ENCODE assay signal across 8 mouse cellular contexts in the genomic region with DNA sequence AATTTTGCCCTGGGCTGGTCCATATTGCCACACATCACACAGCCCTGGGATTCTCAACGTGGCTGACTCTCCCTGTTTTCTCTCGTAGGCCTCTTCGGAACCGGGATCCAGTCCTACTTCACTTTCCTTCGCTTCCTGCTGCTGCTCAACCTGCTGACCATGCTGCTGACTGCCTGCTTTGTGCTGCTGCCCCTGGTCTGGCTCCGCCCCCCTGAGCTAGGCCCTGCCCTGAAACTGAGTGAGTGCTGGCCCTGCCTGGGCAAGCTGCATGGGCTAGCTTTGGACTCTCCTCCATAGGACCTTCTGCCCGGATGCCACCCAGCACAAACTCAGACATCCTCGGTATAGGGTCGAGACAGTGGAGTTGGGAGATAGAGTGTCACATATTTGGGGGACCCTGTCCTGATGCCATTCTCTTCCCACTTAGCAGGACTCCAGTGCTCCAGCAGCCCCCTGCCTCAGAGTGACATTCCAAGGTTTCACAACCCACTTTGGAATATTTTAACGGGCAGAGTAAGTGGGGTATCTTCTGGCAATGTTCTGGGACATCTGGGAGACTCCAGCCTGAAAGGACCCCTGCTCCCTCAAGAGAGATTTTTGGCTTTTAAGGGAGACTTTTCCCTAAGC. TPM values are rescaled to one million over a fixed set of nuclear protein-coding genes. Genes with fewer than 3 reads are reported as not detected.
DNase-seq lines count a peak whose midpoint lies in the region; ATAC-seq lines count a peak whose summit lies in the region.

No protein-coding gene starts in this region.

- no peaks in the 10 kb centered on the region for H3K36me3 ChIP-seq in hindbrain, embryonic 16.5 days (ENCODE audit: control insufficient read depth, insufficient read depth, low read length)
- peaks cover 50% of the 10 kb centered on the region for H3K36me3 ChIP-seq in liver, embryonic 13.5 days

- H3K9me3 ChIP-seq in hindbrain, embryonic 16.5 days (ENCODE audit: control insufficient read depth, low read length) = no peaks in the 10 kb centered on the region
- no peaks in the 10 kb centered on the region for H3K9me3 ChIP-seq in liver, embryonic 13.5 days (replicated peaks)

- peak overlapping the region; percentile 55; the same call in 1 of the 2 replicates for H3K9ac ChIP-seq in hindbrain, embryonic 16.5 days (ENCODE audit: low read depth, low read length)
- peak overlapping the region; percentile 97 for H3K9ac ChIP-seq in liver, embryonic 13.5 days

- peak; percentile 32 for DNase-seq in Muller cell, postnatal 12 days (ENCODE audit: inconsistent ontology term)
- peak; percentile 73 for DNase-seq in liver, embryonic 13.5 days
- DNase-seq in retina, postnatal 1 day = peak; percentile 41
- no peak for DNase-seq in layer of hippocampus, adult 11-12 months (ENCODE audit: low spot score)
- no peak for DNase-seq in urinary bladder, postnatal 36 days (ENCODE audit: low spot score in 2 of 2)

- H3K27ac ChIP-seq in hindbrain, embryonic 16.5 days (ENCODE audit: low read depth, low read length) = no peak overlapping the region; the same call in 1 of the 2 replicates
- H3K27ac ChIP-seq in liver, embryonic 13.5 days = peak overlapping the region; percentile 100

- ATAC-seq in erythroid progenitor cell, adult 5-6 weeks (replicated peaks; ENCODE audit: low FRiP score, poor library complexity, severe bottlenecking) = peak; percentile 37
- ATAC-seq in hindbrain, embryonic 16.5 days = no peak
- peak; percentile 19 for ATAC-seq in liver, embryonic 13.5 days (ENCODE audit: low read depth)
- ATAC-seq in inflammation-experienced regulatory T-cells, adult 6 months = no peak

- no peak overlapping the region for H3K4me3 ChIP-seq in hindbrain, embryonic 16.5 days (ENCODE audit: low read length)
- H3K4me3 ChIP-seq in liver, embryonic 13.5 days (replicated peaks) = peak overlapping the region; percentile 96

- H3K27me3 ChIP-seq in hindbrain, embryonic 16.5 days (replicated peaks; ENCODE audit: control insufficient read depth, insufficient read depth, low read length) = peaks cover 19% of the 10 kb centered on the region
- no peaks in the 10 kb centered on the region for H3K27me3 ChIP-seq in liver, embryonic 13.5 days

- WGBS in hindbrain, embryonic 16.5 days = 44% methylated on average over 10 of the region's 10 CpGs
- 37% methylated on average over 10 of the region's 10 CpGs for WGBS in liver, embryonic 13.5 days (ENCODE audit: insufficient replicate concordance)

- H3K4me2 ChIP-seq in hindbrain, embryonic 16.5 days (ENCODE audit: low read length) = peak overlapping the region; percentile 52; the same call in 1 of the 2 replicates
- peak overlapping the region; percentile 98 for H3K4me2 ChIP-seq in liver, embryonic 13.5 days

- H3K4me1 ChIP-seq in hindbrain, embryonic 16.5 days (ENCODE audit: control insufficient read depth, insufficient read depth, low read depth, low read length) = peaks cover 31% of the 10 kb centered on the region
- peaks cover 61% of the 10 kb centered on the region for H3K4me1 ChIP-seq in liver, embryonic 13.5 days (replicated peaks)

RNA-seq across cellular contexts. Expression of gene Tmc6, which starts 1.8 kb away (rescaled TPM):
- 478 and 628 TPM in 2 replicates for total RNA-seq in erythroid progenitor cell, adult 5-6 weeks (2015; ENCODE audit: low replicate concordance)
- total RNA-seq in erythroid progenitor cell, adult 5-6 weeks (2017; ENCODE audit: low replicate concordance) = 151 and 353 TPM in 2 replicates
- 6.4 and 6.6 TPM in 2 replicates for polyA plus RNA-seq in hindbrain, embryonic 16.5 days (2015; fragmentation: Nextera tagmentation; extraction: Ambion mirVana)
- polyA plus RNA-seq in liver, embryonic 13.5 days (2015; fragmentation: Nextera tagmentation; extraction: Ambion mirVana) = 53.0 and 53.7 TPM in 2 replicates
- polyA plus RNA-seq in inflammation-experienced regulatory T-cells, adult 6 months (2017; shearing (Covaris generic)) = 100 to 1,000 TPM in 2 of 3 experiments, 10 to 100 TPM in 1; 90.7 to 159 (median 116) TPM

RNA-seq across cellular contexts. Expression of gene Tmc8, which starts 1.9 kb away (rescaled TPM):
- total RNA-seq in erythroid progenitor cell, adult 5-6 weeks (2015; ENCODE audit: low replicate concordance) = 107 and 113 TPM in 2 replicates
- 60.6 and 72.4 TPM in 2 replicates for total RNA-seq in erythroid progenitor cell, adult 5-6 weeks (2017; ENCODE audit: low replicate concordance)
- 0.76 and 1.0 TPM in 2 replicates for polyA plus RNA-seq in hindbrain, embryonic 16.5 days (2015; fragmentation: Nextera tagmentation; extraction: Ambion mirVana)
- 16.0 and 16.2 TPM in 2 replicates for polyA plus RNA-seq in liver, embryonic 13.5 days (2015; fragmentation: Nextera tagmentation; extraction: Ambion mirVana)
- 10 to 100 TPM; 32.9 to 40.0 (median 39.0) TPM for polyA plus RNA-seq in inflammation-experienced regulatory T-cells, adult 6 months (2017; shearing (Covaris generic))

RNA-seq across cellular contexts. Expression of gene 6030468B19Rik, which starts 13.7 kb away (rescaled TPM):
- 82.6 and 84.3 TPM in 2 replicates for total RNA-seq in erythroid progenitor cell, adult 5-6 weeks (2015; ENCODE audit: low replicate concordance)
- total RNA-seq in erythroid progenitor cell, adult 5-6 weeks (2017; ENCODE audit: low replicate concordance) = 23.8 and 25.8 TPM in 2 replicates
- not detected in 2 replicates for polyA plus RNA-seq in hindbrain, embryonic 16.5 days (2015; fragmentation: Nextera tagmentation; extraction: Ambion mirVana)
- polyA plus RNA-seq in liver, embryonic 13.5 days (2015; fragmentation: Nextera tagmentation; extraction: Ambion mirVana) = 78.8 and 85.7 TPM in 2 replicates
- polyA plus RNA-seq in inflammation-experienced regulatory T-cells, adult 6 months (2017; shearing (Covaris generic)) = 1 to 10 TPM in 2 of 3 experiments, under 1 TPM in 1; 0.57 to 1.3 (median 1.3) TPM

RNA-seq across cellular contexts. Expression of gene Gm20708, which starts 25.7 kb away (rescaled TPM):
- total RNA-seq in erythroid progenitor cell, adult 5-6 weeks (2015; ENCODE audit: low replicate concordance) = 72.1 and 80.7 TPM in 2 replicates
- 3.4 and 18.5 TPM in 2 replicates for total RNA-seq in erythroid progenitor cell, adult 5-6 weeks (2017; ENCODE audit: low replicate concordance)
- polyA plus RNA-seq in hindbrain, embryonic 16.5 days (2015; fragmentation: Nextera tagmentation; extraction: Ambion mirVana) = 1.1 and 1.8 TPM in 2 replicates
- 0.30 TPM in 1 of 2 replicates, not detected in the other for polyA plus RNA-seq in liver, embryonic 13.5 days (2015; fragmentation: Nextera tagmentation; extraction: Ambion mirVana)
- polyA plus RNA-seq in inflammation-experienced regulatory T-cells, adult 6 months (2017; shearing (Covaris generic)) = 1 to 10 TPM; 3.1 to 5.0 (median 4.9) TPM

RNA-seq across cellular contexts. Expression of gene Syngr2, which starts 25.7 kb away (rescaled TPM):
- total RNA-seq in erythroid progenitor cell, adult 5-6 weeks (2015; ENCODE audit: low replicate concordance) = 65.4 and 86.5 TPM in 2 replicates
- total RNA-seq in erythroid progenitor cell, adult 5-6 weeks (2017; ENCODE audit: low replicate concordance) = 35.0 and 41.8 TPM in 2 replicates
- polyA plus RNA-seq in hindbrain, embryonic 16.5 days (2015; fragmentation: Nextera tagmentation; extraction: Ambion mirVana) = 17.4 and 20.9 TPM in 2 replicates
- 50.5 and 55.3 TPM in 2 replicates for polyA plus RNA-seq in liver, embryonic 13.5 days (2015; fragmentation: Nextera tagmentation; extraction: Ambion mirVana)
- polyA plus RNA-seq in inflammation-experienced regulatory T-cells, adult 6 months (2017; shearing (Covaris generic)) = 100 to 1,000 TPM in 1 of 3 experiments, 10 to 100 TPM in 2; 86.3 to 118 (median 89.8) TPM

Comparison
In these comparisons a context has a peak if more than half of its experiments do, and no peak if none do; other contexts are left out.
1. DNase-seq: peak in Muller cell, postnatal 12 days (single experiment), liver, embryonic 13.5 days (single experiment) and retina, postnatal 1 day (single experiment); none in layer of hippocampus, adult 11-12 months (single experiment) and urinary bladder, postnatal 36 days (0 of 2).
2. ATAC-seq: peak in erythroid progenitor cell, adult 5-6 weeks (single experiment) and liver, embryonic 13.5 days (single experiment); none in hindbrain, embryonic 16.5 days (single experiment) and inflammation-experienced regulatory T-cells, adult 6 months (single experiment).
3. RNA of gene 6030468B19Rik, which starts 13.7 kb away (polyA plus RNA-seq): 78.8 to 85.7 TPM in liver, embryonic 13.5 days; 0.57 to 1.3 TPM in inflammation-experienced regulatory T-cells, adult 6 months and not detected in hindbrain, embryonic 16.5 days; every median in the first group is over 10 times any median in the second.